Mouse (Mus musculus) gastrocnemius, postnatal 25 days (tissue): ENCODE results near the gene Serp2. TPM values are rescaled to one million over a fixed set of nuclear protein-coding genes. Genes with fewer than 3 reads are reported as not detected.

Source experiments
- DNase-seq: peaks from one replicate; pipeline ENCODE4 v3.0.0; 2022
- long read RNA-seq, 2 experiments: library from polyadenylated mRNA; stranded (forward); transcript quantifications; one replicate each; pipeline ENCODE4 v2.0.0; 2021
- total RNA-seq, 2 experiments: library from RNA; stranded (reverse); gene quantifications; 1 replicate in 1 of 2; 2 replicates in 1 of 2; pipeline ENCODE4 v1.2.3; 2021

Serp2 gene
- total RNA-seq, result under 1 TPM; 0.64 to 0.94 TPM
- long read RNA-seq, experiment 1, partial matches to known transcripts, result 2 of 2 reads
- long read RNA-seq, experiment 1, other reads (novel, unspliced or antisense), result 0 of 2 reads
- long read RNA-seq, experiment 2, partial matches to known transcripts, result 1 of 2 reads
- long read RNA-seq, experiment 2, other reads (novel, unspliced or antisense), result 1 of 2 reads

DNA sequence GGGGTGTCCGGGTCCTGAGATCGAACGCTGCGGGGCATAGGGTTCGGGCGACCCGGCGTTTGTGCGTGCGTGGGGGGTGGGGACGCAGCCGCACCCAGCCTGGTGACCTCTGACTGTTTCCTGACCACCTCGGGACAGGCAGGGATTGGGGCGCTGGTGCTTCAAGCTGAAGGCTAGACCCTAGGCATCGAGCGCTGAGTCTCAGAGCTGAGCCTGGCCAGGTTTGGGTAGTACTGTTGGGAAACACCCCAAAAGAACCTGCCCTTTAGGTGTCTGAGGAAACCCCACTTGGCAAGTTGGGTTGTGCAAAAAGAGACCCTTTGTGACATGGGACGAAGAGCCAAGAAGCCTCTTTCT lies at the start of gene Serp2:
Serp2 (minus strand) TSS at position 38 of the 357 bp plus-strand sequence.
- DNase-seq, result no peak

DNA sequence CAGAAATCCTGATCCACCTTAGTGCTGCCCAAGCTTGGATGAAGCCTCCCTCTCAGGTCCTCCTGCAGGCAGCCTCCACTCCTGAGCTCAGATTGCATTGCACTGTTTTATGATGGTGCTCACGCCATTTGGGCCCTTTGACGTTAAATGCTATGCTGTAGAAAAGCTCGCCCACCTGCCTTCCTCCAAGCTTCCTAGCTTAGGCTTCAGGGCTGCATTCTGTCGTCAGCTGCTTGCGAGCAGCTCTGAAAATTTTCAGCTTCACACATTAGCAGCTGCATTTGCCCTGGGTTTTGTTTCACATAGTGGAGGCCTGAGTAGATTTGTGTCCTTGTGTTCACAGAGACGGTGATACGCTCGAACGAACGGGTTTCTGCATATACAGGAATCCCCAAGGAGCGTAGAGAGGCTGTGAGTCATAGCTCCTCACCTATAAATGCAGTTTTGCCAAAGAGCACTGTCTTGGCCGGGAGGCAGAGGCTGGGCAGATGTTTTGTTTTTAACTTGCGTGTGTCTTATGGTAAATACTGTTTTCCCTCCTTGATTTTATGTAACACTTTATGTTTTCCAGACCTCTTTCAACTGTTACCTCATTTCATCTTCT lies 49.3 kb upstream of the Serp2 start:
- no peak for DNase-seq

DNA sequence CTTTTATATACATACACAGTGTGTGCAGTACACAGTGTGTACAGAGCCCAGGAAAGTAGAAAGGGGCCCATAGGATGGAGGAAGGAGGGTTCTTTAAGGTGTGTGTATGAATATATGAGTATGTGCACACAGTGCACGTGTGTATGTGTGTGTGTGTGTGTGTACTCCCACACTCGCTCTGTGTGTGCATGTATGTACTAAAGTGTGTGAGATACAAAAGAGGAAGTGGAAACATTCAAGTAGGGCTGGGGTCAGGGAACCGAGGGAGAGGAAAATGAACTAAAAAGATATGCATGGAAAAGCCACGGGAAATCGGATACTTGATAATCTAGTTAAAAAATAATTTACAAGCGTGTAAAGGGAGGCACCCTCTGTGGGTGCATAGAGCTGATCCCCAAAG lies 47.3 kb upstream of the Serp2 start:
- DNase-seq, result no peak

DNA sequence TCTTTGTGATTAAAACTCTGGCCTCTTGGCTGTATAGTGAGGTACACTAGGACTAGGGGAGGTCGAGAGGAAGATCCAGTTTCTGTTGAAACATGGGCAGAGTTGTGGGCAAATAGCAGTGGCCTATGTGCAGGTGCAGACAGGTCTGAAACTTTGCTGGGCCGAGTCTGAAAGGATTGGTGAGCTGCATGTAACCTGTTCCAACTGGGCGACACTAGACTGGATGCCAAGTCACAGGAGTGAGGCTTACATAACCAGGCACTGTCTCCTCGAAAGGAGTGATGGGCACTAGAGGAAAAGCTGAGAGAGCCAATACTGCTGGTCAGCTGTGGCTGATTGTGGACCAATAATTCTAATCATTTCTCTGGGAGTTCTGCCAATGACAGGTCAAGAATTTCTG lies 45.0 kb upstream of the Serp2 start:
- no peak for DNase-seq

DNA sequence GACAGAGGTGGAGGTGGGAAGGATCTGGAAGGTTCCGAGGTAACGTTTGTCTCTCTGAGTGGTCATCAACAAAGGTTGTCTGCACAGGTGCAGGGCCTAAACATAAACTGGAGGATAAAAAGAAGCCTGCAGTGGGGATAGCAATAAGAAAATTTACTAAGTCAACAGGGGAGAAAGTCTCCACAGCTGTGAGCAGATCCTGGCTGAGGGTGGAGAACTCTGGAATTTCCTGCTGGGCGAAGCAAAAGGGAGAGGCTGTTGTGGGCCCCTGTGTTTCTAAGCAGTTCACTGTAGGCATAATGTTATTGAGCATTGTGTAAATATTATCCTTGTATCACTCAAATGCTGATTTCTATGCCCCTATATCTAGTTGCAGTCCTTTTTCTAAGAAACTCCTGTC lies 43.7 kb upstream of the Serp2 start:
- no peak for DNase-seq

DNA sequence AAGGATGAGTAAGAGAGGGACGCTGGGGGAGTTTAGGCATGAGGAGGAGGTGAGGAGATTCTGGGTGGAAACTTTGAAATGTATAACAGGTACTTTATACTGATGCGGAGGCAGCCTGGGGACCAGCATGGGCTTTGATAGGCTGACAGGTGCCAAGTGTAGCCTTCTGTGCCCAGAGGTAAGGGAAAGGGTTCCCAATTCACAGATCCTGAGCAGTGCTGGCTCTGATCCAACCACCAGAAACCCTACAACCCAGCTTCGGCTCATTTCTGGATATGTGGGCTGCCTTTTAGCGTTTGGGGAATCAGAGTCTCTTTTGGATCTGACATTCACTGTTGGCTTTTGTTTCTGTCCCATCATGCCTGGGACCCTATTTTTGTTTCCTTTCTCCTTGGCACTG lies 43.0 kb upstream of the Serp2 start:
- no peak for DNase-seq

DNA sequence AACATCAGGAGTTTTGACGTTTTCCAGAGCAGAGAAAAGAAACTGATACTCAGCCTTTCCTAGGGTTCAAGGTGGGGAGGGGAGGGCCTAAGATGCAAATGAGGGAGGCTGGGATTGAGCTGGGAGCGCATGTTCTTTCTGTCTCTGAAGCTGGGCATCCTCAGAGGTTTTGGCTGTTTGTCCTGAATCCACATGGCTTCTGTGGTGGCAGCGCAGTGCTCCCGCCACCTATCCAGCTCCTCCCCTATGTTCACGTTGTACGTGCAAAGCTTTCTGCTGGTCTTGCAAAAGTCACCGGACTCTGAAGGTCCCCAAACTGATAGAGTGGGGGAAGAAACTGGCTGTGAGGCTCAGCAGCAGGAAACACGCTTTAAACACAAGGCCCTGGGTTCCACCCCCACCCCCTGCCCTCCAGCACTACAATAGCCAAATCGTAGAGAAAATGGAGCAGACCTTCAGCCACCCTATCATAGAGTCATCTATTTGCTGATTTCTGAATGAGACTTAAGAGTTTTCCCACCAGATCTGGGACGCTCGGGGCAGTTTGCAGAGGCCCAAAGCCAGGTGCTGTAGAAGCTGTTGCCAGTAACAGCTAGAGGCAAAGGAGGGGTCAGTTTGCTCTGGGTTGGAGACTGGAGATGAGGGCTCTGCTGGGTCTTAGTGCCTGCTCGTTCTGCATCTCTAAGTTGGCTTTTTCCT lies 42.0 kb upstream of the Serp2 start:
- peak; percentile 43 for DNase-seq

DNA sequence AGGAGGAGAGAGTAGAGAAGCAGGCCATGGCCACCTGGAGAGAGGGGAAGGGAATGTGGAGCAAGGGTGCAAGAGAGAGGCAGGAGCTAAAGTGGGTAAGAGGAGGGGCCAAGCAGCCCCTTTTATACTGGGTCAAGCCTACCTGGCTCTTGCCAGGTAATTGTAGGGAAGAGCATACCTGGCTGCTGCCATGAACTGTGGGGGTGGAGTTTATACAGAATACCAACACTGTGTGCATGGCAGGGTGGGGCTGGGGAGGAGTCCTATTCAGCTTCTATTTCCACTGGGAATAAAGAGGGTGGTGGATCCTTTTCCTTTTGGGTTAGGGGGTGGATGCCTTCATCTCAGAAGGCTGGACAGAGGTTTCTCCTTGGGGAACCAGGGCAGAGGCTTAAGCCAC lies 41.1 kb upstream of the Serp2 start:
- DNase-seq, result no peak

DNA sequence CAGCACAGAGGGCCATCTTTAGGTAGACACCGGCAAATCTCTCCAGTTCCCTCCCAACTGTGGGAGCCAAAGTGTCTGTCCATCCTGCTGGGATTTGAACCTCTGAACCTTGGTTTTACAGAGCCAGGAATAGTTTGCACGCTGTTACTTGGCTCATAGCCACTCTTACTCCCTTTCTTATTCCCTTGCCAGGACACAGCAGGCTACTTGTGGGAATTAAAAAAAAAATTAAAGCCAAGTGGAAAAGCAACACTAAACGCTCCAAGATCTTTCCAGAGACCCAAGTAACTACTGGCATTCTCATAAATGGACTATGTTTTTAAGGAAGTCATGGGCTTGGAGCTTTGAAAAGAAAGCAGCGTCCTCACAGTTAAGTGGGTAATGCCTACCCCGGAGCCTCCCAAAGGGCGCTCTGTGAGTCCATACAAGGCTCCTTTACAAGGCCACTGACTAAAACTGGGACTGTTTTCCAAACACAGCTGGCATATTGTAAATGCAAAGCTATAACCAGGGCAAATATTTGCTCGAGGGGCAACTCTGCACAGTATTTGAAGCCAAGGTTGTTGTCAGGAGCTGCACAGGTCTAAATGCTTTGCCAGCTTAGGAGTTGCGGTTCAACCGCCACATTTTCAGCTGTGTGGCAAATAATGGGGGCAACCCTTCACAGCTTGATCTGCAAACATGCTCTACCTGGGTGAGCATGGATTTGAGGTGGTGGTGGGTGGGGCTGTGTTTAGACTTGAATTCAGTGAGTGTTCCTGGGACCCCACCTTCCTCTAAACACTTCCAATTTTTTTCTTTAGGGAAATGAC lies 38.6 kb upstream of the Serp2 start:
- DNase-seq, result no peak

DNA sequence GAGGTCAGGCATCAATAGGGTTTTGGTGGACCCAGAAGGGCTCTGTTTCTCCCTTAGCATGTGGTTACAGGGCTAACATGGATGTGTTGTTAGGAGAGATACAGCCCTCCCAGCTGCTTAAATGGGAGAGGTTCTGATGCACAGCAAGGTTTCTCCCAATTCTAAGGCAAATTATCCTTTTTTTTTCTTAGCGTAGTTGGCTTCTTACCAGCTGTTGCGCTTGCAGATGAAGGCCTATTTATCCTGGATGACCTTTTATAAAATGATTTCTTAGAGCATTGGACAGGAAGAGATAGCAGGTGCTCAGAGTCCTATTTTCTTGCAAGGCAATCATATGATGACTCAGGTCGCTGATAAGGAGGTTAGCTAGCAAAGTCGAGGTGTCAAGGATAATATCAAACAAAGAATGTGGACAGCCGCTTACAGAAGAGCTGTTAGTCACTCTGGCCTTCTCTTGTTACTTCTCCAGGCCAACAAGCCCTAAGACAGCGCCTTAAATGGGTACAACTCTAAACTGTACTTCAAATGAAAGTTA lies 37.7 kb upstream of the Serp2 start:
- DNase-seq, result no peak

DNA sequence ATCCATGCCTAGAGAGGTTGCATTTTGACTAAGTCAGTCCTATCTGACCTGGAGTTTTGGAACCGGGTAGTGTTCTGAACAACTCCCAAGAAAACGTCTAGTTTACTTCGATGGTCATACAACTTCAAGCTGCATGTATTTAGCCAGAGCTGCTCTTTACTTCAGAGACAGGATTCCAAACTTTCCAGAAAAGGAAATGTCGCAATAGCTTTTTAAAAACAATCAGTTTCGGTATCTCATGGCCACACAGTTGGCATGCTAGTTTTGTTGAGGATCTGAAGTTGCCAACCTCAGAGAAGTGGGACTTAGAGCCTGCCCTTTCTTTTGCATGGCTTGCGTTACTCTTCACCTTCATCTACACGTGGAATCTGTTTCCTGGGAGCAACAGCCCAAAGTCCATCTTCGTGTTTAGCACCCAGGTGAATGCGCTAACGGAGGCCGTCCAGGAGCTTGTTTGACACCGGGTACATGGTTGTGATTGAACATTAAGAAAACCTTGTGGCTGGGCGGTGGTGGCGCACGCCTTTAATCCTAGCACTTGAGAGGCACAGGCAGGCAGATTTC lies 37.0 kb upstream of the Serp2 start:
- no peak for DNase-seq

DNA sequence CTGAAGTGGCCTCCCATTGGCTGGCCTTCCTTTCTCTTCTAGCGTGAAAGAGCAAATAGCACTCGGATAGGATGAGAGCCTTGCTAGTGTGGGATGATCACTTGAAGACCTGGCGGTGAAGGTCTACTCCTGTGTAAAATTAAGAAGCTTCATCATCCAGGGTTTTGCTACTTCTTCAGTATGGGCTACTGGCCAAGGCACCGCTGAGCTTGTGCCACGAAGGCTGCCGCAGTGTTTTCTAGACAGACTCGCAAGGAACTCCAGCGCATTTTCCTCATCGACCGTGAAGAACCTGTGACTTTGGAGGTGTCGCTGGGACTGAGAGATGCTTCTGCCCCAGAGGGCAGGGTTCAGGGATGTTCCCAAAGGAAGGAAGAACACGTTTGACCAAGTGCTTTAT lies 36.0 kb upstream of the Serp2 start:
- no peak for DNase-seq

DNA sequence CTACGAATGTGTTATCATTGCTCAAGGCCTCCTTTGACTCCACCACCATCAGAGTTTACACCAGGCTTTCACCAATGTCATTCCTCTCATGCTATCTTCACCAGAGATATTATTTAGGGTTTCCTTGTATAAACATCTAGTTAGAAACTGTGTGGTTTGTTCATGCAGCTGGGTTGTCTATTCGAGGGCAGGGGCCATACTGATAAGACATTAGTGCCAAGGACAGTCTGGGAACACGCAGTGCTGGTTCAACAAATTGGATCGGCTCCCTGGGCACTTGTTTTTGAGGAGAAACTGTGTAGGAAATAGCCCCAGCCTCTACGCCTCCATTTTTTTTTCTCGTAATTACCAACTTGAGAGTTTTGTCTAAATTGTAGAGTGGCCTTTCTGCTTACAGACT lies 35.4 kb upstream of the Serp2 start:
- no peak for DNase-seq

DNA sequence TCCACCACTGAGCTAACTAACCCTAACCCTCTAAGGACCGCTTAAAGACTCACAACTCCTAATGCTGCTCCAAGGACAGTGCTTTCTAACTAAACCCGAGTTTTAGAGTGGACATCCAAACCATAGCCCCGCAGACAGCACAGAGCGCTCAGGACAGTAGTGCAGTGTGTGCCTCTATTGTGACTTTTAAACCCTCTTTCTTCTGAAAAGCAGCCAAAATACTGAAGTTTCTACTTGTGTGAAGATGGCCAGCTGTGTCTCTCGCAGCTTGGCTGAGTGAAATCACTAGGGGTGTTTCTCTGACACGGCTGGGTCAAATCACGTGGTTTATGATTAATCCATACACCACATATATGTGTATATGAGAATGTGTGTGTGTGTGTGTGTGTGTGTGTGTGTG lies 33.4 kb upstream of the Serp2 start:
- no peak for DNase-seq

DNA sequence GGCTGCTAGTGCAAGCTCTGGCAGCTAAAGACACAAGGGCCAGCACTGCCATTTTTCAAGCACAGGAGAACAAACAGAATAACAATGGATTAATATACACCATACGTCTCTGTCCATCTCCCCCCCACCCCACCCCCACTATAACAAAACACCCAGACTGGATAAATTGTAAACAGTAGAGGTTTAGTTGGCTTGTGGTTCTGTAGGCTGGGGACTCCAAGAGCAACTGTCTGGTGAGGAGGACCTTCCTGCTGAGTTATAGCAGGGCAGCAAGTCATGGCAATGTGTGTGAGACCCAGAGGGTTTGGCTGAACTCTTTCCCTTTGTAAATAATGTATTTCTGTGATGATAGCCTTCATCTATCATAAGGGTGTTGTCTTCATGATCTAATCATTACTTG lies 33.0 kb upstream of the Serp2 start:
- no peak for DNase-seq

DNA sequence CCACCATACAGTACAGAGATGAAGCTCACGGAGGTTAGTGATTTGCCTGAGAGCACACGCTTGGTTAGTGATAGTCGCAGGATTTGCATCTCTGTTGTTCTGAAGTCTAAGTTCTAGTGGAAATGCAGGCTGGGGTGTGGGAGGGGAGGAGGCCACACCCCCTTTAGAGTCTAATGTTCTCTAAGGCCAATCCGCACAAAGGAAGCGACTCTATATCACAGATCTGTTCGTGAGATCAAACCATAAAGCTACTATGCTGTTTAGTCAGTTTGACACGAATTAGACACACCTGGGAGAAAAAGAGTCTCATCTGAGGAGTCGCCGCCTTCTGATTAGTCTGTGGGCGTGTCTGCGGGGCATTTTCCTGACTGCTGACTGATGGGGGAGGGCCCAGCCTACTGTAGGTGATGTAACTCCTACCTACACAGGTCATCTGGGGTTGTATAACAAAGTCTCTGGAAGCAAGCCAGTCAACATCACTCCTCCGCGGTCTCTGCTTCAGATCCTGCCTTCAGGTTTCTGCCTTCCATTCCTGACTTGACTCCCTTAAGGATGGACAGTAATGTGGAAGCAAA lies 29.2 kb upstream of the Serp2 start:
- DNase-seq, result no peak

DNA sequence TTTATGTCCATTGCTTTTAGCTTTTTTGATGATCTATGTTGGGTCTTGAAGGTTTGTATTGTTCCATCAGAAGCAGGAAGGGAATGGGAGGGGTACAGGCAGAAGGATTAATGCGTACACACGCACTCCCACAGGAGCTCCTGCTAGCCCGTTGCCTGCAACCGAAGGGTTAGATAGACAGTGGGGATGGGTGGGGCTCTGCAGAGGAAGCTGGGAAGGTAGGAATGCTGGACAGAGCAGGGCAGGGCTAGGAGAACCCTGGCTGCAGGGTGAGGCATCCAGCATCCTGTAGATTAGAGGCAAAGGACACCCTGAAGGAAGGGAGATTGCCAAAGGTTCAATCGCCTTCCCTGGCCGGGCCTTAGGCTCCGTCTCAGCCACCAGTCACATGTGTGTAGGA lies 27.3 kb upstream of the Serp2 start:
- no peak for DNase-seq

DNA sequence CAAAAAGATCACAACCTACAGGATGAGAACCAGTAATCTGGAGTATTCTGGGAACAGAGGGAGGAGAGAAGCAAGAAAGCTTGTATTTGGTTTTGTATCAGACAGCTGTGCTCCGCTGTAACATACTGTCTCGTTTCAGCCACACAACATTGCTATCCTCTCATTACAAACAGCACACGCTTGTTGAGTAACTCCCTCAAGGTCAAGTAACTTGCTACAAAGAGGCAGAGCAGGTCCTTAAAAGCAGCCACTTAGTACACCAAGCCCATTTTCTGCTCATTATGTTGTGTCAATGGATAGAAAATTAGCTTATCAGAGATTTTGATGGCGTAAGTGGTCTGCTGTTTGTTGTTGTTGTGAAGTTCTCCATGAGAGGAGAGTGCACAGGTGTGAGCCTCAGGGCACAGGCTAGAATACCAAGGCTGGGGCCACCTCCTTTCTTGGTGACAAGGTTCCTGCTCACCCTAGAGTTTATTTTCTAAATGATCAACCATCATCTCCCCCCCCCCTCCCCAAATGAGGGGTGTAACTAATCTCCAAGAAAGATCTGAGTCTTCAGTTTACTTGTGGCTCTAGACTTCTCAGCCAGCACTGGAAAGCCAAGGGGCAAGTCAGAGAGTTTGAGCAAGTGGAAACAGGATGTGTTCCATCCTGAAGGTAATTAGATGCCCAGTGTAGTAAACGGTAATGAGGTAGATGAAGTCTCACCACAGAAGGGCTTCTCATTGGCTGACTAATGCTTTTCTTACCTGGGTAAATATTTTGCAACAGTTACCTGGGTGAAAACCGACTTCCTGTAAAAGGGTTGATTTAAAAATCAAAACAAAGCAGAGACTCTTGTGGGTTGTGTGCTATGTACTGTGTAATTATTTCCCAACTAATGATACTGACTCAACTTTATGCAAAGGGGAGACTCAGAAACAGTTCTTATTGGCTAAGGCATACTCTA lies 25.6 kb upstream of the Serp2 start:
- no peak for DNase-seq

DNA sequence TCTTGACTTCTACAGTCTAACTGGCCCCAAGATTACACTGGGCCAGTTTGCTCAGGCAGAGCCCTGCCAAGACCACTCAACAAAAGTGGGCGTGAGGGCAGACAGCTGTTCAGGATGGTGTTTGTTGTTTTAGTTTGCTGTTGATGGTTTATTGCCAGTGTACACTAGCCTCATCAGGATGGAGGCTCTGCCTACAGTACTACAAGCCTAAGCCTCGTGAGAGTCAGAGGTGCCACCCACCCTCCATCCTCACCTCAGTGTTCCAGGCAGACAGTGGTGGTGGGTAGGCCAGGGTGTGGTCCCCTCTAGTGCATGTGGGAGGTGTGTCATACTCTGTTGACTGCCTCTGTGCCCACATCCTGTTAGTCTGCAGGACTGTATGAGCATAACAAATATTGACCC lies 23.0 kb upstream of the Serp2 start:
- DNase-seq, result no peak

DNA sequence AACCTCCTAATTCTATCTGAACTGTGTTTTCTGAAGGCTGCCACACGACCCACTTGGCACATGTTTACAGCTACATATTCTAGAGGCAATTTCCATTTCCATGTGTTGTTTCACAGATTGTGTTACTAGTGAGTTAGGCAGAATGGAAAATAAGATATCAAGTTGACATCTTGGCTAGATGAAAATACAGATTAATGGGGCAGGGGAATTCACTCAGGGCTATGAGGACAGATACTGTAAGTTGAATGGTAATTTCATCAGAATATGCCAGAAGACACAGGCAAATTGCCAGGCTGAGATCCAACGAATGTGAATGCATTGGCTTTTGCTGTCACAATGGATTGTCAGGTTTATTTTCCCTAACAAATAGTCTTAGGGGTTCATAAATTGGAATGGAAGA lies 21.2 kb upstream of the Serp2 start:
- DNase-seq, result no peak

DNA sequence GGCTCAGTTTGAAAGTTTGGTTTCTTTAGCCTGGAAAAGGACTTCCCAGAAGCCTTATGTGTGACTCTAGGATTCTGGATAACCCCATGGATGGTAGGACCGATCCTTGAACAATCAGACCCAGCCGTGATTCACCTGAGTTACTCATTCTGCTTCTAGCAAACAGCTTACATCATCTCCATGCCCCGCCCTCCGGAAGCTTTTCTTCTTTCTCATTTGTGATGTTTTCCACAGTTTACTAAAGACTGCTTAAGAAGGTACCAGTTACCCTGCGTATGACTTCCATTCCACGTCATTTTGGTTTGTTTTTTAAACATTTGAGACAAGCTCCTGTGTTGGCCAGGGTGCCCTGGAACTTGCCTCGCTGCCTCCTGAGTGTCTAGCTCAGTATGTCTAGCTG lies 13.6 kb upstream of the Serp2 start:
- no peak for DNase-seq
